Mouse (Mus musculus): ENCODE data around the gene Grap.

DNA sequence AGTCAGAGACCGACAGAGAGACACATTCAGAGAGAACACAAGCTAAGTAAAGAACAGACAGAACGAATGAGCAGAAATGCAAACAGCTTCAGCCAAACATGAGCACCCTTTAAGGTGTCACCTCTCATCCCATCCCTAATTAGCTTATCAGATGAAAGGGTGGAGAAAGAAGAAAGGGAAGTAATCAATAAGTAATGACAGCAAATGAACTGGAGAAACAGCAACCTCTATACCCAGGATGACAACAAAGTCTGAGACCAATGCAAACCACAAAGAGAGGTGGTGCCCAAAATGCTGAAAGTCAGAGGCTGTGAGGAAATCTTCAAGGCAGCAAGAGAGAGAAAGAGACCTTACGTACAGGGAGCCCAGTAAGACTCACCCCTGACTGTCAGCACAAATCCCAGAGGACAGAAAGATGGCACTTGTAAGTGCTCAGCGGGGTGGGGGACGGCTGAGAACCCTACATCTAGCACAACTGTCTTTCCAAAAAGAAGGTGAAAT, 7.7 kb upstream of the Grap start:
- TF ChIP-seq CTCF (IDR thresholded peaks at IDR 0.05; ENCODE audit: extremely low read depth, insufficient read length, insufficient replicate concordance, low read depth, low read length), result no peak
- no peak for TF ChIP-seq POLR2A (IDR thresholded peaks at IDR 0.05; ENCODE audit: low read depth, low read length)
